Mouse (Mus musculus): ENCODE measurements around the gene Sass6.

DNA sequence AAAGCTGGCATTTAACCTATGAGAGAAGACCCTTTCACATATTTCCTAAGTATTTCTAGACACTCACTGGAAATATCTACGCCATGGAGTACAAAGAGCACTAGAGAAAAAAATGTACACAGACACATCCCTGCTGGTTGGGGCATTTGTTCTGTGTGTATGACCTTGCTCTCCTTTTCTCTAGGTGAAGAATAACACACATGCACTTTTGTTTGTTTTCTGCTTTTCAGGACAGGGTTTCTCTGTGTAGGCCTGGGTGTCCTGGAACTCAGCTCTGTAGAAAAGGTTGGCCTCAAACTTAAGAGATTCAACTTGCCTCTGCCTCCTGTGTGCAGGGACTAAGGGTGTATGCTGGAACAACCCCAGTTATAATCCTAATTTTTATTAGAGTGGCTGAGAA is 51.6 kb downstream of the Sass6 start:
- TF ChIP-seq POLR2A (IDR thresholded peaks at IDR 0.05; ENCODE audit: low read depth, low read length) (no peak), CTCF (IDR thresholded peaks at IDR 0.05; ENCODE audit: extremely low read depth, insufficient read depth, insufficient read length, insufficient replicate concordance) (no peak)

All from spleen, adult 2 months (tissue).